Mouse (Mus musculus): ENCODE measurements around the gene Sema5b.

DNA sequence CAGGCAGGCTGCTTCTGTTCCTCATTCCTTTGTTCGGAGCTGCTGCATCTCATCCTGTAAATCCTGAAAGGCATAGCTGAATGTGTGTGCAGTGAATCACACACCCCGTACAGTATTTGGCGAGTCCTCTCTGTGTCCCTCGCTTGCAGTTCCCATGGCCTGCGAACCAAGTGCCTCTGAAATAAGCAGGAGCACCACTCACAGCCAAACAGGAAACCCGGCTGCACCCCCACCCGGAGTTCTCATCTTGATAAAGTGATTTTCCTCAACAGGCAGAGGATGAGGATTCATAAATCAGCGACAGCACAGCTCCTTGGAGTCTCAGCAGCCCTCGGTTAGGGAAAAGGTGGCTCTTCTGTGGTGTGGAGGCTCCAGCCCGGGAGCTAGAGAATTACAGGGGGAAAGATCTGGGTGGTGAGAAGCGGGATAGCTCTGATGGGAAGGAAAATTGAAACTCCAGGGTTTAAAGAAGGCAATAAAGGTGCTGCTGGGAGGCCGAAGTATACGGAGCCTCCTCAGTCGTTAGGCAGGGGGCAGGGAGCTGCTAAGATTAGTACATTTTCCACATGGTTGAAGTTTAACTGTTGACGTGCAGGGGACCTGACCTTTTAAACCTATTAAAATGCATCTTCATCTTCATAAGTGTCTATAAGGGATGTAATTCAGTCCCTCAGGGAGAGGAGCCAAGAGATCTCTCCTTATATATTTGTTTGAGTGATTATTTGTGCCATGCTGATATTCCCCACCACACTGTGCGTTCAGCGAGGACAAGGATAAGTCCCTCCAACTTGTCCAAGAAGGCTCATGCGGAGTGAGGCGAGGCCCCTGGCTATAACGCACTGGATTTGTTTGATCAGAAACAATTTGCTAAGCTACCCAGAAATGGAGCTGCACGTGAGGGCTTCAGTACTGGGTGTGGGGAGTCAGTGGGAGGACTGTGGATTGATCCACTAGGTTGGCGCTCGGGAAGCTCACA lies 22.7 kb upstream of the Sema5b start:
- TF ChIP-seq CTCF (IDR thresholded peaks at IDR 0.05; ENCODE audit: low read depth) (no peak), EP300 (IDR thresholded peaks at IDR 0.05; ENCODE audit: low read depth) (no peak)

Data from liver, embryonic 14.5 days (tissue).